Mouse (Mus musculus) kidney, embryonic 15.5 days (tissue): ENCODE data around the gene Scg5. TPM values are rescaled to one million over a fixed set of nuclear protein-coding genes. Genes with fewer than 3 reads are reported as not detected.

ENCODE experiments used
- ATAC-seq: fragments of 200-750 bp; cut with Nextera tagmentation; replicated peaks from 2 replicates; pipeline ENCODE4 v1.8.0; 2017; ENCODE audit warnings: moderate TSS enrichment; ENCODE audit not compliant: low FRiP score
- H3K27ac ChIP-seq: fragments of 300-500 bp; sonication (generic); 2 replicates; pipeline ENCODE4 v1.5.1; 2015; ENCODE audit warnings: mild to moderate bottlenecking, inconsistent platforms
- H3K27me3 ChIP-seq: fragments of 300-500 bp; sonication (generic); 2 replicates; pipeline ENCODE4 v1.6.1; 2015; ENCODE audit warnings: inconsistent platforms
- H3K36me3 ChIP-seq: fragments of 300-500 bp; sonication (generic); 2 replicates; pipeline ENCODE4 v1.6.1; 2015; ENCODE audit warnings: inconsistent platforms
- H3K4me1 ChIP-seq: fragments of 300-500 bp; sonication (generic); 2 replicates; pipeline ENCODE4 v1.6.1; 2015; ENCODE audit warnings: inconsistent platforms
- H3K4me2 ChIP-seq: fragments of 300-500 bp; sonication (generic); 2 replicates; pipeline ENCODE4 v1.6.1; 2015; ENCODE audit warnings: moderate library complexity, mild to moderate bottlenecking, inconsistent platforms
- H3K4me3 ChIP-seq: fragments of 300-500 bp; sonication (generic); replicated peaks from 2 replicates; pipeline ENCODE4 v1.5.1; 2015; ENCODE audit warnings: mild to moderate bottlenecking, inconsistent platforms
- H3K9ac ChIP-seq: fragments of 300-500 bp; sonication (generic); 2 replicates; pipeline ENCODE4 v1.6.1; 2015; ENCODE audit warnings: mild to moderate bottlenecking, inconsistent platforms
- H3K9me3 ChIP-seq: fragments of 300-500 bp; sonication (generic); replicated peaks from 2 replicates; pipeline ENCODE4 v1.6.1; 2016; ENCODE audit warnings: inconsistent platforms
- WGBS: fragments of 180-500 bp; shearing (Covaris S2); methylation state at CpG from one replicate; pipeline ENCODE4 v1.1.7; 2015; ENCODE audit warnings: mixed read lengths; 5-methylcytosine and 5-hydroxymethylcytosine counted together
- polyA plus RNA-seq: library from polyadenylated mRNA; unstranded; fragments of >200 nt; fragmentation: Nextera tagmentation; extraction: Ambion mirVana; gene quantifications from 2 replicates; pipeline ENCODE4 v1.2.1, GENCODE M21; 2015

Scg5 gene
- polyA plus RNA-seq, 1 experiment from 2014 or later, result 8.6 TPM

- no peaks in the 10 kb centered on the region for H3K4me1 ChIP-seq
- no peak overlapping the region for H3K27ac ChIP-seq
- H3K9me3 ChIP-seq, result no peaks in the 10 kb centered on the region
- H3K27me3 ChIP-seq, result no peaks in the 10 kb centered on the region
- H3K4me3 ChIP-seq, result no peak overlapping the region
- 62% methylated on average over 13 of the region's 13 CpGs for WGBS
- no peak overlapping the region for H3K9ac ChIP-seq
- H3K4me2 ChIP-seq, result no peak overlapping the region
- ATAC-seq, result no peak
- no peaks in the 10 kb centered on the region for H3K36me3 ChIP-seq
These were observed 30.3 kb downstream of the Scg5 start for GRCm38 (mm10) chr2:113798605-113799004.

DNA sequence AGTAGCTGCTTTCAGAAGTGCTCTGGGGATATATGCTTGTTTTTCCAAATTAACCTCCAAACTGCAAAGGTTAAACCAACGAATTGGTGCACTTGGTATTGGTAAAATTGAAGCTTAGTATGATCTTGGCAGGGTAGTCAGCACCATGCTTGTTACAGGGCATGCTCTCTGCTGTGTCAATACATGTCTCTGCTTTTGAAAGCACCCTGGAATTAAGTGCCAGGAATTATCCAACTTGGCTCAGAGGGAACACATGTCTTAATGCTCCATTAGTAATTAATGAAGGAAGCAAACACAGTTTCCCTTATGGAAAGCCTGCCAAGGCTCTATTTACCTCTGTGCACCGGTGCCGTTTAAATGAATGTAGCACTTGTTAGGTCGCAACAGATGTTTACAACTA, 33.7 kb downstream of the Scg5 start:
- WGBS, result 76% methylated on average over 4 of the region's 4 CpGs
- no peak for ATAC-seq
- Histone ChIP-seq H3K9me3 (no peaks in the 10 kb centered on the region), H3K36me3 (no peaks in the 10 kb centered on the region), H3K9ac (no peak overlapping the region), H3K4me2 (no peak overlapping the region), H3K27ac (no peak overlapping the region), H3K27me3 (no peaks in the 10 kb centered on the region), H3K4me3 (no peak overlapping the region), H3K4me1 (no peaks in the 10 kb centered on the region)

DNA sequence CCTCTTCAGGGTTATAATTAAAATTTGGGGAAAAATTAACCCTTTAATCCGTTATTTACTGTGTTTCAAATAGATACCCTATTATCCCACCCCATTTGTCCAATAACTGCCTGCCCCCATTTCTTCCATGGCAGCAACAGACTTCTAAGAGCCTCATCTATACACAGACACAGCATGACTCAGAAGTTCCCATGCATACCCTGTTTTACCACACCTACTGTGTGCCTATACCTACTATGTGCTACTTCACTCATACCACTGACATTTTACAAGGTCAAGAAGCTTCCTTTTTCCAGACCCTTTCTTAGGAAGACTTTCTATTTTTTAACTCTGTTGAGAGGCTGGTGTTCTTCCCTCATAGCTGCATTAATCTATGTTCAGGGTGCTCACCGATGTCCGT, 35.4 kb downstream of the Scg5 start:
- H3K27ac ChIP-seq, result no peak overlapping the region
- H3K4me2 ChIP-seq, result no peak overlapping the region
- no peaks in the 10 kb centered on the region for H3K27me3 ChIP-seq
- no peaks in the 10 kb centered on the region for H3K9me3 ChIP-seq
- H3K4me1 ChIP-seq, result no peaks in the 10 kb centered on the region
- WGBS, result 87% methylated on average over 3 of the region's 3 CpGs
- ATAC-seq, result no peak
- H3K36me3 ChIP-seq, result no peaks in the 10 kb centered on the region
- no peak overlapping the region for H3K4me3 ChIP-seq
- H3K9ac ChIP-seq, result no peak overlapping the region

DNA sequence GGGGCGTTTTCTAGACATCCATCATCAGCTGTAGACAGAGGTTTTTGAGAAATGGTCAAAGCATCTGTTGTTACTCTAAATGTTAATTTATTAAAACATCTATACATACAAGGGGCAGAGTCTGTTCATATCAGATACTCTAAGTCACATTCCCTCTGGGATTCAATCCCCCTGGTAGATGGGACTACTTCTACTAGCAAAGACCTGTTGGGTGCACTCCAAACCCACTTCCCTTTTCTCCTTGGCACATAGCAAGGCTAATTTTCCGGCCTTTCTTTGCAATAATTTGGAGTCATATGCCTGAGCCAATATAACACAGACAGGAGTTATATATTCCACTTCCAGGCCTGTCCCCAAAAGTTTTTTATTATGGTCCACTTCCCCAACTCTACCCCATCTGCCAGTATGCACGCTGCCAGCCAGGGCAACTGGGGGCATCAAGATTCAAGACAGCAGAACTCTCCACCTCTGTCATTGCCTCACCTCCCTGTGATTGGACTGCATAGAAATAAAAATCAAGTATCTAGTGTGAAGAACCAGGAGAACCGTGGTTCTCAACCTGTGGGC, 40.0 kb downstream of the Scg5 start:
- Histone ChIP-seq H3K27ac (no peak overlapping the region), H3K4me2 (no peak overlapping the region), H3K9me3 (no peaks in the 10 kb centered on the region), H3K4me3 (no peak overlapping the region), H3K9ac (no peak overlapping the region), H3K36me3 (no peaks in the 10 kb centered on the region), H3K4me1 (no peaks in the 10 kb centered on the region), H3K27me3 (no peaks in the 10 kb centered on the region)
- ATAC-seq, result no peak
- 92% methylated on average over 4 of the region's 4 CpGs for WGBS

GRCm38 (mm10) chr2:113787882-113788281, 41.0 kb downstream of the Scg5 start:
- Histone ChIP-seq H3K4me3 (no peak overlapping the region), H3K27me3 (no peaks in the 10 kb centered on the region), H3K4me1 (no peaks in the 10 kb centered on the region), H3K4me2 (no peak overlapping the region), H3K36me3 (no peaks in the 10 kb centered on the region), H3K9ac (no peak overlapping the region), H3K9me3 (no peaks in the 10 kb centered on the region), H3K27ac (no peak overlapping the region)
- no peak for ATAC-seq
- WGBS, result 87% methylated on average over 4 of the region's 4 CpGs

DNA sequence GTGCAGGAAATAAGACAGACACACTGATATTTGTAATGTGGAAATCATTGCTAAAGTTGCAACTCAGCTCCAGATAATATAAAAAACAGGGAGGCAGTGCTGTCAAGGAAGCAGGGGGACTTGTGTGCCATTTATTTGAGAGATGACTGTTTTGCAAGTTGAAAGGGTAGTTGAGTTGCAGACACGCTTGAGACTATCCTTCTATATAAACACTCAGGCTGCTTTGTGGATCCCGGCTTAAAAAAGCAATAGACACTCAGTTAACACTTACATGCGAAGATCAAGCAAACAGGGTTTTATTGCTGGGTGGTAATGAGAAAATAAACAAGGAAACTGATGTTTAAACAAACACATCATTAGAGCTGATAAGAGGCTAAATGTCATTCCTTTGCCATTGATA, 44.1 kb downstream of the Scg5 start:
- WGBS, result 7% methylated on average over 3 of the region's 3 CpGs
- Histone ChIP-seq H3K9me3 (no peaks in the 10 kb centered on the region), H3K27me3 (0 out of 2 replicates have a peak, but pooled peaks cover 3% of the 10 kb centered on the region), H3K9ac (no peak overlapping the region), H3K4me1 (no peaks in the 10 kb centered on the region), H3K36me3 (no peaks in the 10 kb centered on the region), H3K4me3 (no peak overlapping the region), H3K27ac (no peak overlapping the region), H3K4me2 (no peak overlapping the region)
- ATAC-seq, result no peak

- H3K36me3 ChIP-seq, result no peaks in the 10 kb centered on the region
- H3K9me3 ChIP-seq, result no peaks in the 10 kb centered on the region
These were observed 47.4 kb downstream of the Scg5 start for GRCm38 (mm10) chr2:113781521-113781920.

DNA sequence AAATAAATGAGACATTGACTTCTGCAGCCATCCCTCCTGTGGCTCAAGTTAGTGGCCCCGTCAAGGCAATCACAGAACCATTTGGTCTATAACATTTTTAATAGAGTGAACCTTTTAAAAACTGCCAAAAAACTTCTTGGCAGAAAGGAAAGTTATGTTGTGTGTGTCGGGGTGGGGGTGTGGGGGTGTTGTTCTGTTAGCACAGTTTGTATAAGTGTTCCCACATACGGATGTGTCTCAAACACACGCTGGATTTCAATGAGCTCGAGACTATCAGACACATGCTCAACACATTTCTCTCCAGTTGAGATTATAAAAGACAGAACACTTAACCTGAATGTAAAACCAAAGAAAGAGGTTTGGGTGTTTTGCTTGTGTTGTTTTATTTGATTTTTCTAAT, 47.8 kb downstream of the Scg5 start:
- 0 out of 2 replicates have a peak, but pooled peaks cover 3% of the 10 kb centered on the region for H3K27me3 ChIP-seq
- no peak for ATAC-seq
- no peak overlapping the region for H3K4me3 ChIP-seq
- H3K27ac ChIP-seq, result no peak overlapping the region
- no peak overlapping the region for H3K4me2 ChIP-seq
- WGBS, result 78% methylated on average over 5 of the region's 5 CpGs
- H3K36me3 ChIP-seq, result no peaks in the 10 kb centered on the region
- H3K9ac ChIP-seq, result no peak overlapping the region
- H3K4me1 ChIP-seq, result no peaks in the 10 kb centered on the region
- no peaks in the 10 kb centered on the region for H3K9me3 ChIP-seq

More at GRCm38 (mm10) chr2:113781521-113781920, 47.4 kb downstream of the Scg5 start:
- 80% methylated on average over 4 of the region's 4 CpGs for WGBS
- no peak for ATAC-seq
- no peaks in the 10 kb centered on the region for H3K4me1 ChIP-seq
- H3K9ac ChIP-seq, result no peak overlapping the region
- H3K27ac ChIP-seq, result no peak overlapping the region
- H3K4me3 ChIP-seq, result no peak overlapping the region
- 0 out of 2 replicates have a peak, but pooled peaks cover 3% of the 10 kb centered on the region for H3K27me3 ChIP-seq
- H3K4me2 ChIP-seq, result no peak overlapping the region

DNA sequence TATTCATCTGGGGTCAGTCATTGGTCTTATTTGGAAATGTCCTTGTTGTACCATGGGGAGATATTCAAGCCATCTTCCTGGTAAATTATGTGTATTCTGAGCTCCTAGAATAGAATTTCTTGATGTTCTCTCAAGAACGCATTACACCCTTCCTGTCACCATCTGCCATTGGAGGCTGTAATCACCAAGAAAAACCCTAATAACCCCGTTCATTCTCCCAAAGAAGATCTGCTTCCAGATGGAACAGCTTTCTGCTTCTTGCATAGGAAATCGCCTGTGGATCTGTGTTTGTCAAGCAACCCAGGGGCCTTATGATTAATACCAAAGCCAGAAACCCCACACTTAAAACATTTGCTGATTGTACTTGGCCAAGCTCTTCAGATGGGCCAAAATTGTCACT, 49.6 kb downstream of the Scg5 start:
- WGBS, result 85% methylated on average over 3 of the region's 3 CpGs
- Histone ChIP-seq H3K4me3 (no peak overlapping the region), H3K27ac (no peak overlapping the region), H3K9ac (no peak overlapping the region), H3K36me3 (no peaks in the 10 kb centered on the region), H3K27me3 (0 out of 2 replicates have a peak, but pooled peaks cover 3% of the 10 kb centered on the region), H3K9me3 (no peaks in the 10 kb centered on the region), H3K4me2 (no peak overlapping the region), H3K4me1 (no peaks in the 10 kb centered on the region)
- ATAC-seq, result no peak

DNA sequence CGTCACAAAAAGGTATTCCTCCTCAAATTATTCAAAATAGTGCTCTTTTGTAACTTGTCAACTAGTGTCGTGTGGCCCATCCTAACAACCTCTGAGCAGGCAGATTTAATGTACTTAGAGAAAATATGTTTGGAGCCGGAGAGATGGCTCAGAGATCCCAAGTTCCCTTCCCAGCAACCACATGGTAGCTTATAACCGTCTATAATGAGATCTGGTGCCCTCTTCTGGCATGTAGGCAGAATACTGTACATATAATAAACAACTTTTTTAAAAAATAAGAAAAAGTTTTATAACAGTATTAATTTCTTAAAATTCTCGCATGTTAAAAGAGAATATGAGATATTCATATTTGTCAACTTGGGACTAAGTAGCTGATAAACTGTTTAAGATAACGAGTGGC, 50.9 kb downstream of the Scg5 start:
- no peak overlapping the region for H3K27ac ChIP-seq
- ATAC-seq, result no peak
- 75% methylated on average over 6 of the region's 6 CpGs for WGBS
- 0 out of 2 replicates have a peak, but pooled peaks cover 3% of the 10 kb centered on the region for H3K27me3 ChIP-seq
- H3K9ac ChIP-seq, result no peak overlapping the region
- 0 out of 2 replicates have a peak, but pooled peaks cover 3% of the 10 kb centered on the region for H3K4me1 ChIP-seq
- no peak overlapping the region for H3K4me2 ChIP-seq
- H3K9me3 ChIP-seq, result no peaks in the 10 kb centered on the region
- no peak overlapping the region for H3K4me3 ChIP-seq
- no peaks in the 10 kb centered on the region for H3K36me3 ChIP-seq

- H3K36me3 ChIP-seq, result no peaks in the 10 kb centered on the region
- WGBS, result 88% methylated on average over 3 of the region's 3 CpGs
- ATAC-seq, result no peak
- no peaks in the 10 kb centered on the region for H3K9me3 ChIP-seq
- no peak overlapping the region for H3K4me2 ChIP-seq
- no peak overlapping the region for H3K27ac ChIP-seq
- no peak overlapping the region for H3K9ac ChIP-seq
- no peak overlapping the region for H3K4me3 ChIP-seq
- H3K4me1 ChIP-seq, result 0 out of 2 replicates have a peak, but pooled peaks cover 3% of the 10 kb centered on the region
- no peaks in the 10 kb centered on the region for H3K27me3 ChIP-seq
These were observed 52.6 kb downstream of the Scg5 start for GRCm38 (mm10) chr2:113776297-113776696.

DNA sequence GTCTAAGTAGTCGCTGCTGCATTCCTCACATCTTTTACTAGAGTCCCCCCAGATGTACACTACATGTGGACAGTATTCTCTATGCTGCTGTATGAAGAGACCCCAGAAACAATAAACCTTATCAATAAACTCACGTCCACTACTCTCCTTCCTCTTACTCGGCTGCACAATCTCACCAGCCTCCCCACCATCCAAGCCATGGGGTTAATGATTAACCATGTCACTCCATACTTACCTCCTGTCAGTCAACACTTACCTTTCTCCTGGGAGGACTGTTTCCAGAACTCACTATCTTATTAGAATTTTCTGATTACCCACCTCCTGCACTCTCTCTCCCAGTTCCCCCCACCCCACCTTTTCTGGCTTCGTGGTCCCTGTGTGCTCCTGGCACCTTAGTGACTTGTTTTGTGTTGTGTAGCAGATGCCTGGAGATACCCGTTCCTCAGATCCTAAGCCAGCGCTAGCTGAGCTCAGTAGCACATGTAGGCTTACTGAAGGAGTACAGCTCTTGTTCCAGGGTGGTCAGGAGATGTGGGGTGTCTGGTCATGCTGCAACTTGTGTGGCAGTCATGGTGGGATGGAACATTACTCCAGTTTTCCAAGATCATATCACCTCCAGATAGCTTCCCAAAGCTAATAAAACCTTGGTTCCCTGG, 54.6 kb downstream of the Scg5 start:
- Histone ChIP-seq H3K36me3 (no peaks in the 10 kb centered on the region), H3K4me1 (0 out of 2 replicates have a peak, but pooled peaks cover 3% of the 10 kb centered on the region), H3K9me3 (no peaks in the 10 kb centered on the region), H3K4me2 (no peak overlapping the region), H3K27ac (no peak overlapping the region), H3K4me3 (no peak overlapping the region), H3K27me3 (no peaks in the 10 kb centered on the region), H3K9ac (no peak overlapping the region)
- WGBS, result 69% methylated on average over 6 of the region's 6 CpGs
- ATAC-seq, result 0 out of 2 replicates have a peak, but pooled peaks have one; percentile 6
